Comparison of ENCODE assay signal across 9 mouse cellular contexts in the genomic region with DNA sequence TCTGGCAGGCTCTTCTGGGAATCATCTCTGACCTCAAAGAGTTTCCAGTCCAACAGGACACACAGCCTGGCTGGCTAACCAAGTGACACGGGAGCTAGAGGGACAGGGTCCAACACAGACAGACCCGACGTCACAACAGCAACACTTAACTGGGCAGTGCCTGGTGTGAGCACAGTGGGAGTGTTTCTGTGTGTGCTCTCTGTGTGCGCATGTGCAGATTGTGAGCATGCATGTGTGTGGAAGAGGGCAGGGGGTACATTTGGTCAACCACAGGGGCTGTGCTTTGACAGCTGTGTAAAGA. TPM values are rescaled to one million over a fixed set of nuclear protein-coding genes. Genes with fewer than 3 reads are reported as not detected.
DNase-seq lines count a peak whose midpoint lies in the region; ATAC-seq and TF ChIP-seq lines count a peak whose summit lies in the region.
"Had no signal": no experiment of that assay in that cellular context is flagged by ENCODE, and none has a peak within 500 bp of the region (broad histone marks: within the 10 kb centered on the region; RNA-seq: fewer than 3 reads in every experiment).

No protein-coding gene starts in this region.

- no peaks in the 10 kb centered on the region for H3K9me3 ChIP-seq in forebrain, embryonic 13.5 days (replicated peaks)
- H3K9me3 ChIP-seq in forebrain, embryonic 12.5 days = no peaks in the 10 kb centered on the region
- no peaks in the 10 kb centered on the region for H3K9me3 ChIP-seq in liver, embryonic 12.5 days (replicated peaks)
- H3K9me3 ChIP-seq in MEL (replicated peaks; ENCODE audit: insufficient read depth, low read length) = no peaks in the 10 kb centered on the region
- H3K9me3 ChIP-seq in hindbrain, embryonic 16.5 days (ENCODE audit: control insufficient read depth, low read length) = no peaks in the 10 kb centered on the region

- H3K27ac ChIP-seq in forebrain, embryonic 13.5 days = no peak overlapping the region
- no peak overlapping the region for H3K27ac ChIP-seq in forebrain, embryonic 12.5 days
- no peak overlapping the region for H3K27ac ChIP-seq in liver, embryonic 12.5 days
- H3K27ac ChIP-seq in MEL (ENCODE audit: control insufficient read depth, low read depth, low read length) = no peak overlapping the region
- no peak overlapping the region for H3K27ac ChIP-seq in hindbrain, embryonic 16.5 days (ENCODE audit: low read depth, low read length)

- H3K9ac ChIP-seq in forebrain, embryonic 13.5 days = peak overlapping the region; percentile 26; the same call in 1 of the 2 replicates
- no peak overlapping the region for H3K9ac ChIP-seq in forebrain, embryonic 12.5 days
- no peak overlapping the region for H3K9ac ChIP-seq in liver, embryonic 12.5 days
- no peak overlapping the region for H3K9ac ChIP-seq in MEL (ENCODE audit: control insufficient read depth, low read depth, low read length, poor library complexity, severe bottlenecking)
- no peak overlapping the region for H3K9ac ChIP-seq in hindbrain, embryonic 16.5 days (ENCODE audit: low read depth, low read length)

- H3K27me3 ChIP-seq in forebrain, embryonic 13.5 days = peaks cover 7% of the 10 kb centered on the region; the same call in 1 of the 2 replicates
- peaks cover 11% of the 10 kb centered on the region for H3K27me3 ChIP-seq in forebrain, embryonic 12.5 days
- peaks cover 27% of the 10 kb centered on the region for H3K27me3 ChIP-seq in liver, embryonic 12.5 days (replicated peaks)
- no peaks in the 10 kb centered on the region for H3K27me3 ChIP-seq in MEL (ENCODE audit: control insufficient read depth in 1 of 2, insufficient read depth in 2 of 2, low read length in 2 of 2)
- no peaks in the 10 kb centered on the region; the same call in 1 of the 2 replicates for H3K27me3 ChIP-seq in hindbrain, embryonic 16.5 days (replicated peaks; ENCODE audit: control insufficient read depth, insufficient read depth, low read length)

- no peak for TF ChIP-seq RAD21 in MEL (IDR thresholded peaks at IDR 0.05; ENCODE audit: low read depth, low read length)

- H3K4me3 ChIP-seq in forebrain, embryonic 13.5 days = no peak overlapping the region
- no peak overlapping the region for H3K4me3 ChIP-seq in forebrain, embryonic 12.5 days (replicated peaks)
- H3K4me3 ChIP-seq in liver, embryonic 12.5 days = no peak overlapping the region
- peak overlapping the region; percentile 25 to 44; a peak in 3 of 4 replicates for H3K4me3 ChIP-seq in MEL (ENCODE audit: control insufficient read depth in 1 of 2, insufficient read depth in 1 of 2, low read depth in 2 of 2, low read length in 2 of 2)
- H3K4me3 ChIP-seq in hindbrain, embryonic 16.5 days (ENCODE audit: low read length) = no peak overlapping the region

- no peak for TF ChIP-seq EP300 in MEL (IDR thresholded peaks at IDR 0.05; ENCODE audit: low read depth in 1 of 2, low read length in 2 of 2)

- no peak for TF ChIP-seq CTCF in MEL (IDR thresholded peaks at IDR 0.05 in 2 of 3, conservative IDR thresholded peaks at IDR 0.05 in 1 of 3; ENCODE audit: control insufficient read depth in 1 of 3, insufficient read depth in 1 of 3, low read depth in 2 of 3, low read length in 3 of 3, poor library complexity in 1 of 3, severe bottlenecking in 1 of 3)

- no peaks in the 10 kb centered on the region for H3K36me3 ChIP-seq in forebrain, embryonic 13.5 days (ENCODE audit: poor library complexity, severe bottlenecking)
- no peaks in the 10 kb centered on the region for H3K36me3 ChIP-seq in forebrain, embryonic 12.5 days (replicated peaks)
- H3K36me3 ChIP-seq in liver, embryonic 12.5 days = no peaks in the 10 kb centered on the region
- H3K36me3 ChIP-seq in MEL (ENCODE audit: control insufficient read depth in 1 of 2, insufficient read depth in 2 of 2, low read length in 2 of 2) = no peaks in the 10 kb centered on the region
- H3K36me3 ChIP-seq in hindbrain, embryonic 16.5 days (ENCODE audit: control insufficient read depth, insufficient read depth, low read length) = no peaks in the 10 kb centered on the region

- H3K4me1 ChIP-seq in forebrain, embryonic 13.5 days = peaks cover 11% of the 10 kb centered on the region; the same call in 1 of the 2 replicates
- H3K4me1 ChIP-seq in forebrain, embryonic 12.5 days = peaks cover 26% of the 10 kb centered on the region
- no peaks in the 10 kb centered on the region for H3K4me1 ChIP-seq in liver, embryonic 12.5 days
- no peaks in the 10 kb centered on the region; a peak in 1 of 4 replicates for H3K4me1 ChIP-seq in MEL (ENCODE audit: control insufficient read depth in 1 of 2, insufficient read depth in 2 of 2, low read length in 2 of 2)
- peaks cover 3% of the 10 kb centered on the region; the same call in 1 of the 2 replicates for H3K4me1 ChIP-seq in hindbrain, embryonic 16.5 days (ENCODE audit: control insufficient read depth, insufficient read depth, low read depth, low read length)

- ATAC-seq in forebrain, embryonic 13.5 days = 0 out of 2 replicates have a peak, but pooled peaks have one; percentile 38
- no peak for ATAC-seq in forebrain, embryonic 12.5 days (ENCODE audit: low FRiP score)
- 0 out of 2 replicates have a peak, but pooled peaks have one; percentile 30 for ATAC-seq in liver, embryonic 12.5 days
- peak; percentile 17; the same call in 1 of the 2 replicates for ATAC-seq in hindbrain, embryonic 16.5 days

- 59% methylated on average over 4 of the region's 4 CpGs for WGBS in forebrain, embryonic 13.5 days
- 70% methylated on average over 4 of the region's 4 CpGs for WGBS in forebrain, embryonic 12.5 days
- 61% methylated on average over 4 of the region's 4 CpGs for WGBS in liver, embryonic 12.5 days (ENCODE audit: insufficient replicate concordance)
- WGBS in hindbrain, embryonic 16.5 days = 63% methylated on average over 4 of the region's 4 CpGs

- peak in 1 of 2 experiments; percentile 52; a peak in 1 of 4 replicates for TF ChIP-seq POLR2A in MEL (IDR thresholded peaks at IDR 0.05; ENCODE audit: control insufficient read depth in 1 of 2, insufficient read depth in 1 of 2, low read depth in 1 of 2, low read length in 2 of 2, poor library complexity in 1 of 2)

- no peak overlapping the region for H3K4me2 ChIP-seq in forebrain, embryonic 13.5 days
- no peak overlapping the region for H3K4me2 ChIP-seq in forebrain, embryonic 12.5 days
- H3K4me2 ChIP-seq in liver, embryonic 12.5 days = no peak overlapping the region
- no peak overlapping the region for H3K4me2 ChIP-seq in hindbrain, embryonic 16.5 days (ENCODE audit: low read length)

- H3K79me2 ChIP-seq in MEL (ENCODE audit: control insufficient read depth, insufficient read depth, low read length, poor library complexity) = no peaks in the 10 kb centered on the region

- DNase-seq in liver (no peak), MEL (ENCODE audit: low read depth, low spot score) (no peak)
- no peak for DNase-seq in spleen, adult 12 weeks (ENCODE audit: low spot score)
- no peak for DNase-seq in cerebellum, adult 11 months

TF ChIP-seq in MEL, 35 proteins besides CTCF, POLR2A, EP300 and RAD21 (continues in another document):
- TF ChIP-seq USF1 (IDR thresholded peaks at IDR 0.05; ENCODE audit: low read depth, low read length) = no peak
- TF ChIP-seq NELFE (IDR thresholded peaks at IDR 0.05; ENCODE audit: low read depth, low read length) = peak; percentile 30; the same call in 1 of the 2 replicates
- no peak for TF ChIP-seq POLR2AphosphoS5 (IDR thresholded peaks at IDR 0.05; ENCODE audit: borderline replicate concordance, low read depth, low read length)
- no peak for TF ChIP-seq CHD1 (IDR thresholded peaks at IDR 0.05; ENCODE audit: low read depth, low read length)
- TF ChIP-seq ZNF384 (IDR thresholded peaks at IDR 0.05; ENCODE audit: low read depth, low read length) = no peak
- TF ChIP-seq BHLHE40 (IDR thresholded peaks at IDR 0.05; ENCODE audit: borderline replicate concordance, low read depth, low read length) = no peak
- no peak for TF ChIP-seq GABPA (IDR thresholded peaks at IDR 0.05; ENCODE audit: low read depth, low read length)
- no peak; the same call in none of the 2 replicates for TF ChIP-seq MAX (IDR thresholded peaks at IDR 0.05; ENCODE audit: low read length)
- TF ChIP-seq SMC3 (IDR thresholded peaks at IDR 0.05; ENCODE audit: low read depth, low read length) = no peak
- no peak for TF ChIP-seq MYC (IDR thresholded peaks at IDR 0.05; ENCODE audit: low read depth, low read length)
- TF ChIP-seq MAFK (IDR thresholded peaks at IDR 0.05; ENCODE audit: borderline replicate concordance, low read depth, low read length) = no peak
- peak; percentile 83; the same call in 1 of the 2 replicates for TF ChIP-seq ZMIZ1 (IDR thresholded peaks at IDR 0.05; ENCODE audit: low read depth, low read length)

RNA-seq across cellular contexts. Expression of gene Tmem106c, which starts 11.2 kb away (rescaled TPM):
- 46.9 and 56.2 TPM in 2 replicates for polyA plus RNA-seq in forebrain, embryonic 13.5 days (2015; fragmentation: Nextera tagmentation; extraction: Ambion mirVana)
- 41.5 and 44.9 TPM in 2 replicates for polyA plus RNA-seq in forebrain, embryonic 12.5 days (2016; fragmentation: Nextera tagmentation; extraction: Ambion mirVana)
- polyA plus RNA-seq in liver, embryonic 12.5 days (2016; fragmentation: Nextera tagmentation; extraction: Ambion mirVana) = 15.6 and 18.1 TPM in 2 replicates
- 54.3 and 57.9 TPM in 2 replicates for total RNA-seq in MEL (2012; rRNA removed)
- 100 to 1,000 TPM in 1 of 2 experiments, not detected in 1; 121 TPM for polyA plus RNA-seq in MEL (2012; ENCODE audit: insufficient read depth in 1 of 2, insufficient read length in 2 of 2, low read depth in 1 of 2, low replicate concordance in 2 of 2, missing spikeins in 1 of 2)
- 58.3 and 60.6 TPM in 2 replicates for polyA plus RNA-seq in hindbrain, embryonic 16.5 days (2015; fragmentation: Nextera tagmentation; extraction: Ambion mirVana)

RNA-seq across cellular contexts. Expression of gene Vdr, which starts 42.4 kb away (rescaled TPM):
- 0.05 TPM in 1 of 2 replicates, not detected in the other for polyA plus RNA-seq in forebrain, embryonic 13.5 days (2015; fragmentation: Nextera tagmentation; extraction: Ambion mirVana)
- 0.59 TPM in 1 of 2 replicates, not detected in the other for polyA plus RNA-seq in forebrain, embryonic 12.5 days (2016; fragmentation: Nextera tagmentation; extraction: Ambion mirVana)
- 0.46 and 0.66 TPM in 2 replicates for polyA plus RNA-seq in liver, embryonic 12.5 days (2016; fragmentation: Nextera tagmentation; extraction: Ambion mirVana)
- 0.54 and 0.69 TPM in 2 replicates for total RNA-seq in MEL (2012; rRNA removed)
- polyA plus RNA-seq in MEL (2012; ENCODE audit: insufficient read depth in 1 of 2, insufficient read length in 2 of 2, low read depth in 1 of 2, low replicate concordance in 2 of 2, missing spikeins in 1 of 2) = 1 to 10 TPM in 1 of 2 experiments, not detected in 1; 1.9 TPM
- polyA plus RNA-seq in hindbrain, embryonic 16.5 days (2015; fragmentation: Nextera tagmentation; extraction: Ambion mirVana) = 0.17 and 0.26 TPM in 2 replicates

RNA-seq across cellular contexts. Expression of gene Col2a1, which starts 51.7 kb away (rescaled TPM):
- polyA plus RNA-seq in forebrain, embryonic 13.5 days (2015; fragmentation: Nextera tagmentation; extraction: Ambion mirVana) = 31.8 and 39.6 TPM in 2 replicates
- polyA plus RNA-seq in forebrain, embryonic 12.5 days (2016; fragmentation: Nextera tagmentation; extraction: Ambion mirVana) = 112 and 122 TPM in 2 replicates
- polyA plus RNA-seq in liver, embryonic 12.5 days (2016; fragmentation: Nextera tagmentation; extraction: Ambion mirVana) = 1.1 and 1.3 TPM in 2 replicates
- total RNA-seq in MEL (2012; rRNA removed) = 0.04 TPM in 1 of 2 replicates, not detected in the other
- under 1 TPM in 1 of 2 experiments, not detected in 1; 0.04 TPM for polyA plus RNA-seq in MEL (2012; ENCODE audit: insufficient read depth in 1 of 2, insufficient read length in 2 of 2, low read depth in 1 of 2, low replicate concordance in 2 of 2, missing spikeins in 1 of 2)
- 11.9 and 43.4 TPM in 2 replicates for polyA plus RNA-seq in hindbrain, embryonic 16.5 days (2015; fragmentation: Nextera tagmentation; extraction: Ambion mirVana)
- total RNA-seq: hematopoietic stem cell, adult 5-6 weeks had no signal

Comparison
In these comparisons a context has a peak if more than half of its experiments do, and no peak if none do; other contexts are left out.
1. H3K4me3 ChIP-seq: peak in MEL (2 of 2); none in forebrain, embryonic 13.5 days (single experiment), forebrain, embryonic 12.5 days (single experiment), liver, embryonic 12.5 days (single experiment) and hindbrain, embryonic 16.5 days (single experiment).